Mouse (Mus musculus) thymus, adult 2 months (tissue): ENCODE data around the gene Fbxo42.

Experiments
- CTCF ChIP-seq: fragments of 200-500 bp; IDR thresholded peaks from 2 replicates; pipeline ENCODE4 v1.5.1; 2012; ENCODE audit warnings: mild to moderate bottlenecking, control low read depth, low read length, moderate library complexity, borderline replicate concordance; ENCODE audit not compliant: control insufficient read depth, poor library complexity, insufficient read depth; ENCODE audit errors: extremely low read depth
- POLR2A ChIP-seq: fragments of 200-500 bp; IDR thresholded peaks from 2 replicates; pipeline ENCODE4 v1.6.1; 2012; ENCODE audit warnings: mild to moderate bottlenecking, low read length, control low read depth, moderate library complexity; ENCODE audit not compliant: control insufficient read depth, poor library complexity, insufficient read depth; ENCODE audit errors: extremely low read depth

- TF ChIP-seq CTCF: no peak
- TF ChIP-seq POLR2A: no peak
These were observed 12.5 kb downstream of the Fbxo42 start for GRCm38 (mm10) chr4:141160193-141160592.
